Mouse (Mus musculus): ENCODE measurements around the gene Abcc4. TPM values are rescaled to one million over a fixed set of nuclear protein-coding genes. Genes with fewer than 3 reads are reported as not detected.
A peak's percentile ranks its signal among the peaks of the same experiment; 100 is the strongest.

The Abcc4 gene
- total RNA-seq, 2 experiments from 2014 or later: 7.9 to 9.6 TPM

DNA sequence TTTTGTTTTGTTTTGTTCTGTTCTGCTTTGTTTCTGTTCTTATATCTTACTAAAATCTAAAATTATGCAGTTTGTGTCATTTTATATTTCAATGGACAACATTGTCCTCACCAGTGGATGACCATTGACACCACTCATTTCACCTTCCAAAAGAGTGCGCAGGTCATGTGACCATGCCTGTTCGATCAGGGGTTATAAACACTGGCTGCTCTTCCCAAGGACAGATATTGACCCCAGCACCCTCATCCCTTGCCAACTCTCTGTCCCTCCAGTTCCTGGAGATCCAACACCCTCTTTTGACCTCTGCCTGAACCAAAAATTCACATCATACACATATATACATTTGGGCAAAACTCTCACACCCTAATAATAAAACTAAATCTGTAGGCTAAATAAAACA lies 8.3 kb upstream of the Abcc4 start:
- intact Hi-C loops (cut with DNase I): no loop called here
- no peak for DNase-seq (ENCODE audit: low spot score in 2 of 2)

DNA sequence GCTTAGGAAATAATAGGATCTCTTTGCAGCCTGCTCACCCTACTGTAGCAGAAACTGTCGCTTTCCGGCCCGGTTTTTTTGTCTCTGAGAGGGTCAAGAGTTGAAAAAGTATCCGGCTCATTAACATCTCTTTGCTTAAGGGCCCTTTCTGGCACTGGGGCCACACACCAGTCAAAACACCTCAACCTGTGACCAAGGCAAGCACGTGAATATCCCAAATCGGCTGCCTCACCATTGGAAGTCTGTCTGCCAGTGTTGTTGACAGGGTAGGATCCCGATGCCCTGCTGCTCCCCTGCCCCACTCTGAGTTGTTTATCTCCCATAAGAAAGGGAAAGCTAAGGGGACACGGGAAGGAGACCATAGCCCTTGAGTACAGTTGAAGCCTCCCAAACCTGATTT lies 7.8 kb upstream of the Abcc4 start:
- intact Hi-C loops (cut with DNase I): no loop called here

DNA sequence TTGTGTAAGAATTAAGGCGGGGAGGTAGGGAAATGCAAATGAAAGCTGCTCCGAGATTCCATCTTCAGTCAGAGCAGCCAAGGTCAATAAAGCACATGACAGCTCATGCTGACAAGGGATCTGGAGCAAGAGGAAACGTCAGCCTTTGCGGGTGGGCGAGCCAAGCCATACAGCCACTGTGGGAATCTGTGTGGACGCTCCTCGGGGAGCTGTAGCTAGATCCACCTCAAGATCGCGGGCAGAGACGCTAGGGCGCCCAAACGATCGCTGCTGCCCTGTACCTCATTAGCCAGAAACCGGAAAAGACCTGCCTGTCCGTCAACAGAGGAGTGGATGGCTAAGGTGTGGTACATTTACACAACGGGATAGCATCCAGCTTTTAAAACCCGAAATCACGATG lies 7.4 kb upstream of the Abcc4 start:
- intact Hi-C loops (cut with DNase I): no loop called here
- no peak for DNase-seq (ENCODE audit: low spot score in 2 of 2)

More for the DNA sequence above, 7.8 kb upstream of the Abcc4 start:
- no peak for DNase-seq (ENCODE audit: low spot score in 2 of 2)

GRCm38 (mm10) chr14:118712889-118713288 lies 6.9 kb upstream of the Abcc4 start:
- intact Hi-C loops (cut with DNase I): no loop called here
- DNase-seq (ENCODE audit: low spot score in 2 of 2): no peak

GRCm38 (mm10) chr14:118710945-118711344 lies 4.9 kb upstream of the Abcc4 start:
- intact Hi-C loops (cut with DNase I): no loop called here

DNA sequence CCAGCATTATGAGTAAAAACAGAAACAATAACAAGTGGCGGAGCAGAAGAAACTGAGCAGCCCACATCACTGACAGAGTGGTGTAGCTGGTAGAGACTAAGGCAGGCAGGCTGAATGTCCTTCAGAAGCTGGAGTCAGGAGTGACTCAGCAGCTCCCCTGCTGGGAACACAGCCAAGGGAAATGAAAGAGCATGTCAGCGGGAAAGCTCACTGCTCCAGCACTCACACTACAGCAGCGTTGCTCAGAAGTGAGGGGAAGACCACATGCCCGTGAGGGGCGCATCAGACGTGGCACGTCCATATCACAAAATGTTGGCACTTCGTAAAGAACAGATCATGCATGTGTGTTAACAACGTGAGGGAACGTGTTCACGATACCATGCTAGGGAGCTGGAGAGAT lies 3.7 kb upstream of the Abcc4 start:
- intact Hi-C loops (cut with DNase I): loop anchor here (5.0 kb wide), 1 partner anchor 58 kb away; no protein-coding TSS in a partner anchor

More at GRCm38 (mm10) chr14:118710945-118711344, 4.9 kb upstream of the Abcc4 start:
- no peak for DNase-seq (ENCODE audit: low spot score in 2 of 2)

DNA sequence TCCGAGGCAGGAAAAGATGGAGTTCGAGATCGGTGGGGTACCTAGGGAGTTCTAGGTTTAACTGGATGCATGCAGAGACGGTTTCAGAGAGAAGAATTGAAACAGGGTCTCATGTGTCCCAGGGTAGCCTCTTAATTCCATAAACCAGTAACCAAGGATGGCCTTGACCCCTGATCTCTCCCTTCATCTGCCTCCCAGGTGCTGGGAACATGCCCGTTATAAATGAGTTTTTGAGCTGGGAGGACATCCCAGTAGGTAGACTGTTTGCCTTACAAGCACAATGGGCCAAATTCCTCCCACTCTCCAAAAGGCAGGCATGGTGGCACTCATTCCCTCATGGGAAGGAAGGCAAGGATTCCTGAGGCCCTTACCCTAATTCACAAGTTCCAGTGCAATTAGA lies 2.1 kb upstream of the Abcc4 start:
- DNase-seq (ENCODE audit: low spot score in 2 of 2): no peak
- intact Hi-C loops (cut with DNase I): loop anchor here (5.0 kb wide), 1 partner anchor 59 kb away; no protein-coding TSS in a partner anchor

More for the DNA sequence above, 3.7 kb upstream of the Abcc4 start:
- peak; percentile 88 to 92 for DNase-seq (ENCODE audit: low spot score in 2 of 2)

DNA sequence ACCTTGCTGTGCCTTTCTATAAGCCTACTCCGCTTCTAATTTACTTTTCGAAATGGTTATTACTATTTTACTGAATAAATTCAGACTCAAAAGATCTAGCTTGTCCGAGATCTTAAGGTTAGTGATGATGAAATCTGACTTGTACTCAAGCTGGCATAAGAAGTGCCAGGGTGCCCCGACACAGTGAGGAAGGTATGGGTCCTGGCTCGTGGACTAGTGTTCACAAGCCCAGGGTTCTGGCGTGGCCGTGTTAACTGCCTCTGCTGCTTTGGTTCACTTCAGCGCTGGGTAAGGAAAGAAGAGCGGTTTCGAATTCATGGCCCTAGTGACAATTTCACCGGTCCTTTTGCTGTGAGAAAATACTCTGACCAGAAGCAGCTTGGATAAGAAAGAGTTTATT lies 943 bp upstream of the Abcc4 start:
- DNase-seq (ENCODE audit: low spot score in 2 of 2): no peak
- intact Hi-C loops (cut with DNase I): loop anchor here (5.0 kb wide), 1 partner anchor 60 kb away; no protein-coding TSS in a partner anchor

DNA sequence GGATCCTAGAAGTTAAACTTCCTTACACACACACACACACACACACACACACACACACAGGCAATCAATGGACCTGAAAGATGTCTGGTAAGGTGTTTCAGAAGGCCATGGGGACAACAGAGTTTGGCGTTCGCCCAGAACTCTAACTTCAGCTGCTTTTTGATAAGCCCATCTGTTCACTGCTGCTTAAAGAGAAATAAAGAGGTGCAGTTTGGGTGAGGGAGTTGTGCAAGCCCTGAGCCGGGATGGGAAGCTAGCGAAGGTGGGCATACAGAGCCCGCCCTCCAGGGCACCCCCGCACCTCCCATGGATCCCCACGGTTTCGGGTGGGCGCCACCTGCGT lies 583 bp downstream of the Abcc4 start:
- intact Hi-C loops (cut with DNase I): loop anchor here (5.0 kb wide), 1 partner anchor 62 kb away; no protein-coding TSS in a partner anchor
- DNase-seq (ENCODE audit: low spot score in 2 of 2): no peak

GRCm38 (mm10) chr14:118703363-118703762 lies 2.7 kb downstream of the Abcc4 start:
- intact Hi-C loops (cut with DNase I): no loop called here
- no peak for DNase-seq (ENCODE audit: low spot score in 2 of 2)

DNA sequence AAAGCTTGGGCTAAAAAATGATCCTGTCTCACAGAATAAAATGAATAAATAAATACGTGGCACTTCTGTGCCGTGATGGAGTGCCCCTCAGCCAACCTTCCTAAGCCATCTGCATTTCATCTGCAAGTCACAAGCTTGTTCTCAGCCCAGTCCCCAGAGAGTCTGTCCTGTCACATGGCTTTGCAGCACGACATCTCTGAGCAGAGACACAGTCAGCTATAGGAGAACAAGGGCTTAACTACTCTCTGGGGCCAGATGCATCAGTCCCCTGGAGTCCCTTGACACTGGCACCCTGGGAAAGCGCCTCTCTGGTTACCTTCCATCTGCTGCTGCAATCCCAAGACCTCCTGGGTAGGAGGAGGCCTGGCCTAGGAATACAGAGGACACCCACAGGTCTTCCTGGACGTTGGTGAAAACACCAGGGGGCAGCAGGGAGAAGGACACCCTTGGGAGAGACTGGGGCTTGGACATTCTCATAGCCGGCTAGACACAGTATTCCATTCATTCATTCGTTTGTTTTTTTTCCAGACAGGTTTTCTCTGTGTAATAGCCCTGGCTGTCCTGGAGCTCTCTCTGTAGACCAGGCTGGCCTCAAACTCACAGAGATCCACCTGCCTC lies 3.9 kb downstream of the Abcc4 start:
- no peak for DNase-seq (ENCODE audit: low spot score in 2 of 2)
- intact Hi-C loops (cut with DNase I): no loop called here

DNA sequence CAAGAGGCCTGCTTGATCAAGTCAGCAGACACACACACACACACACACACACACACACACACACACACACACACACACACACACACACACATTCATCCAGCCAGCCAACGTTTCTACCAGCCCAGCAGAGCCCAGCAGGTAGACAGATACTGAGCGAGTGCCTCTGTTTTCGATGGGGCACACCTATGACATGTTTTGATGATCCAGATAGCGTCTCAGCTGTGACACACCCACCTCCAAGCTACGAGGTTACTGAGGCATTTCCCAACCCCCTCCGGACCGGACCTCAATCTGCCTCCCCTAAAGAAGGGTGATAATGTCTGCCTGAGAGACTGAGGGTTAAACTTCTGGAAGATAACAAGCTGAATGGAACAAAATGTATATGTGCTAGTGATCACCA lies 5.4 kb downstream of the Abcc4 start:
- DNase-seq (ENCODE audit: low spot score in 2 of 2): no peak
- intact Hi-C loops (cut with DNase I): no loop called here

DNA sequence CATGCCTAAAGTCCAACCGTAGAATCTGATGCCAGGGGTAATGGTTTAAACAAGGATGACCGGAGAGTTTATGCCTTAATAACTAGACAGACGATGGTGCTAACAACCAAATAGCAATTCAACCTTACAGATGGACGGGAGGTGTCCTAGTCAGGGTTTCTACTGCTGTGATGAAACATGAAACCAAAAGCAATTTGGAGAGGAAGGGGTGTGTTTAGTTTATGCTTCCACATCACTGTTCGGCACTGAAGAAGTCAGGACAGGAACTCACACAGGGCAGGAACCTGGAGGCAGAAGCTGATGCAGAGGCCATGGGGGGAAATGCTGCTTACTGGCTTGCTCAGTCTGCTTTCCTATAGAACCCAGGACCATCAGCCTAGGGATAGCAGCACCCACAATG lies 6.1 kb downstream of the Abcc4 start:
- intact Hi-C loops (cut with DNase I): no loop called here
- DNase-seq (ENCODE audit: low spot score in 2 of 2): no peak

DNA sequence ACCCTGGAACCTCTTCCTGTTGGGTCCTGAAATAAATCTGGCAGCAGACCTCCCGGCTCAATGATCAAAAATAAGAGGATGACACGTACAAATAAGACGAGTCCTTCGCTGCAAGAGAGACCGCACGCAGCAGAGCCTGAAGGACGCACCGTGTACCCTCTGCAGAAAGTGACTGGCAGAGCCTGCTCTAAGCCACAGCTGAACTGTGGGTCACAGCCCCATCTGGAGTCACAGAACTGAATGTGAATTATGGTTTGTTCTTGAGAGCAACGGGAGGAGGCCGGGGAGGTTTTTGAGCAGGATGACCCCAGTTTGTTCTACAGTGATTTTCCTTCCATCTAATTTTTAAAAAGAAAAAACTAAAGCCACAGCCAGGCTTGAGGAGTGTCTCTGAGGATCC lies 6.5 kb downstream of the Abcc4 start:
- intact Hi-C loops (cut with DNase I): no loop called here
- no peak for DNase-seq (ENCODE audit: low spot score in 2 of 2)

DNA sequence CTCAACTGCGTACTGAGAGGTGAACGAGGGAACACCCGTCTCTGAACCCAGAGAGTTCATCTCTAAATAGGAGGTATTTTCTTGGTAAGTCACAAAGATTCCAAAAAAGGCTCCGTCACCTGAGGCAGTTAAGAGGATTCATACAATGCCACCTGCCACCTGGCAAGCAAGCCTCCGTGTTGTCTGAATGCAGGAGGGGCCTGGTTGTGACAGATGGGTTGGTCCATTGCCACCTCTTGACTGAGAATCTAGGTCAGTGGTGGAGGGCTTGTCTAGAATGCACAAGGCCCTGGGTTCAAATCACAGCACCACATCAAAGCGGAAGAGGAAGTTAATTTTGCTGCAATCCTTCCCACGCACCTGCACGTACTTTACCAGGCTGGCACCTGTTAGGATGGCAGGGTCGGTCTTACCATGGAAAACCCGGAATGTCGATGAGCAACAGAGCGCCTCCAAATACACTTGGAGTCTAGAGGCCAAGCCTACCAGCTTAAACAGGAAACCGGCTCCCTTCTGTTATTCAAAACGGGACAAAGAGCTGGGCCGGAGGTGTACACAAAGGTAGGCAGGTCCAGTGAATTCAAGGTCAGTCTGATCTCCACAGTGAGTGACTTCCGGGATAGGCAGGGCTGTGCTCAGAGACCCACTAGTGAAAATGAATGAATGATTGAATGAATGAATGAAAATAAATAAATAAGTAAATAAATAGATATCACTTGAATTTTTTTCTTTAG lies 9.3 kb downstream of the Abcc4 start:
- intact Hi-C loops (cut with DNase I): no loop called here
- DNase-seq (ENCODE audit: low spot score in 2 of 2): no peak

DNA sequence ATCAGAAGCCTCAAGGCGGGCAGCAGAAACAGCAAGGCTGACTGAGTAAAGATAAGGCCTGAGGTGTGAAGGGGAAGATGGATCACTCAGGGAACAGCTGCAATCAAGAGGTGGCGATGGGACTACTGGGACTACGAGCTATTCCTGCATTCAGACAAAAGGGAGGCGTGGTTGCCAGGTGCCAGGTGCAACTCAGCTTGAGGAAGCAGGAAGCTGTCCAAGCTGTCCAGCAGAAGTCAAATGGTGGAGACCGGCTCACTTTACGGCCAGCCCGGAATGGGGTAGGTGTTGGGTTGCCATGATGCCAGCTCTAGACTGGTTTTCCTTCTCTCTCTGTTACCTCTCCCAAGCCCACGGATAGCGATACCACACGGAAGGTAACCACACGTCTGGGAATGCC lies 10.2 kb downstream of the Abcc4 start:
- intact Hi-C loops (cut with DNase I): no loop called here
- DNase-seq (ENCODE audit: low spot score in 2 of 2): no peak

DNA sequence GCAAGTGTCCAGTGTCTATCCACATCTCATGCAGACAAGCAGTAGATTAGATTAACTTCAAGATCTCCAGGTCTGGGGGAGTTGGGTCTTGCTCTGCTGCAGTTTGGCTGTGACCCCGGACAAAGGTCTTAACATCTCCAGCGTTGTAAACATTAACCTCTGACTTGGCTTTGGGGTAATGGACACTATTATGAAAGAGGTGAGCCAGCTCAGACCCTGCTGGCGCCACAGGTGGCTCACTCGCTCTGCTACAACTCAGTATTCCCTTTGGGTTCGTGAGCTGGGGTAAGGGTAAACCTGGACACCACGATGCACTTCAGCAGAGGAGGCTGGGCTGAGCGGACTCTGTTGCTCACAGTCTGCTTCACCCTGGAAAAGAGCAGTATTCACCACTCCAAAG lies 11.7 kb downstream of the Abcc4 start:
- no peak for DNase-seq (ENCODE audit: low spot score in 2 of 2)
- intact Hi-C loops (cut with DNase I): no loop called here

DNA sequence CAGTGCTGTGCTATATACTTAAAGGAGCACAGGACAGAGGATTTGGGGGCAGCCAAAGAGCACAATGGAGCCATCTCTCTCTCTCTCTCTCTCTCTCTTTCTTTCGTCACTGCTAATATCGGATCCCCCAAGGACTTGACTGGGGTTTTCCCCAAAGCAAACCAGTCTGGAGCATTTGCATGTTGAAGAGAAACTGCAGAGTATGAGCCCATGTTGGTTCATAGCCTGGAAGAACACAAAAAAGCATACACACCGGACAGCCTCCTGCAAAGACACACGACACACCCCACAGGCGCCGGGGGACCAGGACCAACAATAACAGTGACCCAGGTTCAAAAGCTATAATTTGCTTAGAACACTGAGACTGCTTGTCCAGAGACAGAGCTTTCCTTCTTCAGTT lies 14.1 kb downstream of the Abcc4 start:
- intact Hi-C loops (cut with DNase I): no loop called here

DNA sequence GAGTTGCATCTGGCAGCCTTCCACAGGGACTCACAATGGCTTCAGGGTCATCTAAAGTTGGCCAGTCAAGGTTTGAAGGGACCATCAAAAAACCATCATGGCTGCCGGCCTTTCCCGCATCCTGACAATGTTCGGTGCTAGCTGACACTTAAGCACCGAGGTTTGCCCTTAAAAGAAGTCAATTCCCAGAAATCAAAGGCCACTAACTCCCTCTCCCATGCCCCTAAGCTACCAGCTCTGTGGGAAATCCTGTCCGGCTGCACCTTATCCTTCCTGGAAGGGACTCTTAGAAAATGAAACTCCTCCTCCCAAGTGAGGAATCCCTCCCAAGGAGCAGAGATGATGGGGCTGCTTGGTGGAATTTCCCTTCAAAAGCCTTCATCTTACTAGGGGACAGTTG lies 14.6 kb downstream of the Abcc4 start:
- DNase-seq (ENCODE audit: low spot score in 2 of 2): no peak
- intact Hi-C loops (cut with DNase I): no loop called here

More for the DNA sequence above, 14.1 kb downstream of the Abcc4 start:
- DNase-seq (ENCODE audit: low spot score in 2 of 2): no peak

GRCm38 (mm10) chr14:118690921-118691320 lies 15.1 kb downstream of the Abcc4 start:
- no peak for DNase-seq (ENCODE audit: low spot score in 2 of 2)
- intact Hi-C loops (cut with DNase I): no loop called here

DNA sequence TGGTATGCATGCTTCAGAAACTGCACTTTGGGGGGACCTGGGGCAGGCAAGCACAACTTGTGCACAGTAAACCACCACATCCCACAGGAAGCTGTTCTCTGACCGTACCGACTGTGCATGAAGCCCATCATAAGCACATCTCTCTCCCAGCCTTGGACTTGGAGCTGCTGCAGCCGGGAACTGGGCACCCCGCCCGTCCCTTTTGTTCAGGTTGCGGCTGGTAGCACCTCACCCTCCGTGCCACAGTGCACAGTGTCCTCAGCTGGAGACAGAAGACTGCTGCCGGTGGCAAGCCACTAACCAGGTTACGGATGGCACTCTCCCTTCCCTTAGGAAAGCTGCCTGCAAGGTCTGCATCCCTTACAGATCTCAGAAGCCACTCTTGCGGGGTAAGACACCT lies 15.7 kb downstream of the Abcc4 start:
- no peak for DNase-seq (ENCODE audit: low spot score in 2 of 2)
- intact Hi-C loops (cut with DNase I): no loop called here
